Mouse (Mus musculus) retina, embryonic 14.5 days (tissue): ENCODE results near the gene Chia1.
"Not testable (repeated sequence)": the region's sequence is repeated elsewhere in the genome, so short reads cannot be mapped to it uniquely, and the experiment has no call there.

Experiments
- DNase-seq: peaks from one replicate; pipeline ENCODE4 v3.0.0-alpha.2; 2015; ENCODE audit warnings: low spot score

Chia1 gene

GRCm38 (mm10) chr3:106112929-106113328 lies at the start of gene Chia1:
Gene Chia1, plus strand, starts transcription at chr3:106113229.
- no peak for DNase-seq

GRCm38 (mm10) chr3:106067707-106068106 lies 45.3 kb upstream of the Chia1 start:
- not testable (repeated sequence) for DNase-seq

GRCm38 (mm10) chr3:106070994-106071393 lies 42.0 kb upstream of the Chia1 start:
- no peak for DNase-seq

DNA sequence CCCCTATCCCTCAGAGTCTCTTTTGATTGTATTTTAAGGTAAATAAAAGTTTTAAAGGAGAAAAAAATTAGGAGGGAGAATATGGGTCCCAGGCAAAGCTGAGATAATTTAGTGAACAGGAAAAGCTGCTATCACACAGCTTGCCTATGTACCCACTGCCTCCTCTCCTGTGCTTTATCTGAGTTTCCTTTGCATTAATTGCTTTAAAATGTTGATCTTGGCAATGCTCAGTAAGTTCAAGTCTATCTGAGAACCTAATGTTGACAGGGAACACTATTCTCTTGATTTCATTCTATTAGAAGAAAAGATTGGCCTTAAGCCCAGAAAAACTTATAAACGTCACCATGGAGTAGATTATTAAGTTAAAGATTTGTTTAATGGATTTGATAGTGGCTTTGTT lies 38.2 kb upstream of the Chia1 start:
- no peak for DNase-seq

DNA sequence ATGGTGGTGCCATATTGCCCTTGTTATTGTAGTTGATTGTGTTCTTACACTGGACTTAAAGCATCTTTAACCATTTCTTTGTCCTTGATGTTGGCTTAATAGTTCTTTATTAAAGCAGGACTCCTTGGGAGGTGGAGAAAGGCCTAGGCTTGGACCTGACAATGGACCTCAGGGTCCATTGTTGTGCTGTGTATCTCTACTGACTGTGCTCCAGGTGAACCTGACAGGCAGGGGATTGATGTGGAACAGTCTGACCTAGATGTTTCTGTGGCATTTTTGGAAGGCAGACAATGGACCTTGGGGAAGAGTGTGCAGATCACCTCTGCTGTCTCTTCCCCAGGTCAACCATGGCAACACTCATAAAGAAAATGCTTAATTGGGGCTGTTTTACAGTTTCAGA lies 14.0 kb downstream of the Chia1 start:
- no peak for DNase-seq

- no peak for DNase-seq
These were observed 15.9 kb downstream of the Chia1 start for GRCm38 (mm10) chr3:106128807-106129493.

DNA sequence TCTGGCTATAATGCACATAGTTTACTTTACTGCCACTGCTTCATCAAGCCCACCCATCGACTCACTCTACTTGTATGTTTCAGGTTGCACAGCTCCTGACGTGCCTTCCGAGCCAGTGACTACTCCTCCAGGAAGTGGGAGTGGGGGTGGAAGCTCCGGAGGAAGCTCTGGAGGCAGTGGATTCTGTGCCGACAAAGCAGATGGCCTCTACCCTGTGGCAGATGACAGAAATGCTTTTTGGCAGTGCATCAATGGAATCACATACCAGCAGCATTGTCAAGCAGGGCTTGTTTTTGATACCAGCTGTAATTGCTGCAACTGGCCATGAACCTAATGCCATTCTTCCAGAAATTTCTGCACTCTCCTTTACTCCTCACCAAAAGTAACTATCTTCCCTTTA lies 18.7 kb downstream of the Chia1 start:
- peak; percentile 60 for DNase-seq

GRCm38 (mm10) chr3:106144081-106144480 lies 31.1 kb downstream of the Chia1 start:
- no peak for DNase-seq

- no peak for DNase-seq
These were observed 41.4 kb downstream of the Chia1 start for GRCm38 (mm10) chr3:106154413-106154812.

- no peak for DNase-seq
These were observed 54.4 kb downstream of the Chia1 start, which contains the start of gene Chil3 for GRCm38 (mm10) chr3:106167464-106167863. Gene Chil3, minus strand, starts transcription at chr3:106167564.

- no peak for DNase-seq
These were observed 57.6 kb downstream of the Chia1 start for GRCm38 (mm10) chr3:106170522-106171053.

- DNase-seq: no peak
These were observed 58.2 kb downstream of the Chia1 start for GRCm38 (mm10) chr3:106171135-106171731.

DNA sequence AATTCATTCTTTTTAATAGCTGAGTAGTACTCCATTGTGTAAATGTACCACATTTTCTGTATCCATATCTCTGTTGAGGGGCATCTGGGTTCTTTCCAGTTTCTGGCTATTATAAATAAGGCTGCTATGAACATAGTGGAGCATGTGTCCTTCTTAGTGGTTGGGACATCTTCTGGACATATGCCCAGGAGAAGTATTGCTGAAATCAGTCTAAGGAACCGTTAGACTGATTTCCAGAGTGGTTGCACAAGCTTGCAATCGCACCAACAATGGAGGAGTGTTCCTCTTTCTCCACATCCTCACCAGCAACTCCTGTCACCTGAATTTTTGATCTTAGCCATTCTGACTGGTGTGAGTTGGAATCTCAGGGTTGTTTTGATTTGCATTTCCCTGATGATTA lies 59.5 kb downstream of the Chia1 start:
- DNase-seq: not testable (repeated sequence)

- not testable (repeated sequence) for DNase-seq
These were observed 61.9 kb downstream of the Chia1 start for GRCm38 (mm10) chr3:106174971-106175370.

- DNase-seq: peak; percentile 14
These were observed 64.6 kb downstream of the Chia1 start for GRCm38 (mm10) chr3:106177509-106178189.
